Mouse (Mus musculus) adrenal gland, postnatal 14 days (tissue): ENCODE data around the gene 0610010F05Rik. TPM values are rescaled to one million over a fixed set of nuclear protein-coding genes. Genes with fewer than 3 reads are reported as not detected.

Experiments
- DNase-seq: peaks from one replicate; pipeline ENCODE4 v3.0.0; 2021; ENCODE audit warnings: mixed read lengths
- total RNA-seq: library from RNA; stranded (reverse); gene quantifications from 2 replicates; pipeline ENCODE4 v1.2.3, GENCODE M21; 2021

0610010F05Rik gene
- total RNA-seq, 1 experiment from 2014 or later, result 17.9 TPM

DNA sequence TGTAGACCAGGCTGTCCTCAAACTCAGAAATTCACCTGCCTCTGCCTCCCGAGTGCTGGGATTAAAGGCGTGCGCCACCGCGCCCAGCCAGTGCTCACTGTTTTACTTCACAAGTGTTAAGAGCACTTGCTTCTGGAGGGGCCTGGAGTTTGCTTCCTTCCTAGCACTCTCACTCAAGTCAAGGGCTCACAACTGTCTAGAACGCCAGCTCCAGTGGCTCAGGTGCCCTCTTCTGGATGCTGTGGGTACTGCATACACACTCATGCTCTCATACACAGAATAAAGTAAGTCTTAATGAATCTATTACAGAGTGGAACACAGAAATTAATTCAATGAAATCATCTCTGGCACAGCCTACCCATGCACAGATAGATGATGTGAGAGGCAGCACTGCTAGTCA lies 67.7 kb downstream of the 0610010F05Rik start:
- peak; percentile 79 for DNase-seq

DNA sequence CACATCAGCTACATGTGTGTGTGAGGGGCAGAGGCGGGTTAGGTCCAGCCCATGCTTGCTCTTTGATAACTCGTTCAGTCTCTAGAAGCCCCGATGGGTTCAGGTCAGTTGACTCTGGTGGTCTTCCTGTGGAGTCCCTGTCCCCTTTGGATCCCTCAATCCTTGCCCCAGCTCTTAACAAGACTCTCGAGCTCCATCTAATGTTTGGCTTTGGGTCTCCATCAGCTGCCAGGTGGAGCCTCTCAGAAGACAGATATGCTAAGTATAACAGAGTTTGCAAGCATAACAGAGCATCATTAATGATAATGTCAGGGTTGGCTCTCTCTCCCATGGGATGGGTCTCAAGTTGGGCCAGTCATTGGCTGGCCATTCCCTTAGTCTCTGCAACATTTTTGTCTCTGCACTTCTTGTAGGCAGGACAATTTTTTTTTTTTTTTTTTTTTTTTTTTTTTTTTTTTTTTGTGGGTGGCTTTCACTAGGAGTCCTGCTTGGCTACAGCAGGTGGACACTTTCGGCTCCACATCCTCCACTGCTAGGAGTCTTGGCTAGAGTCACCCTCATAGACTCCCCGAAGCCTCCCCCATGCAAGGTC lies 76.3 kb downstream of the 0610010F05Rik start:
- no peak for DNase-seq

GRCm38 (mm10) chr11:23537446-23537845 lies 96.0 kb downstream of the 0610010F05Rik start:
- DNase-seq, result no peak

GRCm38 (mm10) chr11:23520473-23521205 lies 112.8 kb downstream of the 0610010F05Rik start, which contains the start of gene 1700093K21Rik:
Gene 1700093K21Rik (minus strand): TSS chr11:23521155.
- DNase-seq, result no peak

GRCm38 (mm10) chr11:23518981-23519380 lies 114.5 kb downstream of the 0610010F05Rik start:
- no peak for DNase-seq

GRCm38 (mm10) chr11:23515315-23515714 lies 118.1 kb downstream of the 0610010F05Rik start:
- no peak for DNase-seq

Other genes starting within 250 kb of the 0610010F05Rik start
- 45.2 and 59.8 TPM in 2 replicates for gene Ahsa2, start 135.6 kb downstream of the 0610010F05Rik start, total RNA-seq
- not detected in 2 replicates for gene 1700093K21Rik, start 112.5 kb downstream of the 0610010F05Rik start, total RNA-seq
- 19.2 and 21.8 TPM in 2 replicates for gene Pus10, start 32.0 kb upstream of the 0610010F05Rik start, total RNA-seq
- 56.9 and 66.8 TPM in 2 replicates for gene Pex13, start 32.3 kb upstream of the 0610010F05Rik start, total RNA-seq
- gene Rel, start 137.3 kb upstream of the 0610010F05Rik start, total RNA-seq, result 7.4 and 7.8 TPM in 2 replicates